Mouse (Mus musculus) forebrain, embryonic 13.5 days (tissue): Measurements from ENCODE around the gene Zmiz1. TPM values are rescaled to one million over a fixed set of nuclear protein-coding genes. Genes with fewer than 3 reads are reported as not detected.

ENCODE experiments used
- ATAC-seq: fragments of 200-750 bp; cut with Nextera tagmentation; 2 replicates; pipeline ENCODE4 v1.8.0; 2017
- H3K27ac ChIP-seq: fragments of 300-500 bp; sonication (generic); 2 replicates; pipeline ENCODE4 v1.5.1; 2015; ENCODE audit warnings: inconsistent platforms, mild to moderate bottlenecking, moderate library complexity
- H3K27me3 ChIP-seq: fragments of 300-500 bp; sonication (generic); 2 replicates; pipeline ENCODE4 v1.6.1; 2015; ENCODE audit warnings: mild to moderate bottlenecking, inconsistent platforms
- H3K36me3 ChIP-seq: fragments of 300-500 bp; sonication (generic); 2 replicates; pipeline ENCODE4 v1.6.1; 2015; ENCODE audit warnings: mild to moderate bottlenecking, inconsistent platforms; ENCODE audit not compliant: poor library complexity, severe bottlenecking
- H3K4me1 ChIP-seq: fragments of 300-500 bp; sonication (generic); 2 replicates; pipeline ENCODE4 v1.6.1; 2015; ENCODE audit warnings: inconsistent platforms
- H3K4me2 ChIP-seq: fragments of 300-500 bp; sonication (generic); 2 replicates; pipeline ENCODE4 v1.6.1; 2015; ENCODE audit warnings: inconsistent platforms, mild to moderate bottlenecking, moderate library complexity
- H3K4me3 ChIP-seq: fragments of 300-500 bp; sonication (generic); 2 replicates; pipeline ENCODE4 v1.5.1; 2015; ENCODE audit warnings: mild to moderate bottlenecking, inconsistent platforms
- H3K9ac ChIP-seq: fragments of 300-500 bp; sonication (generic); 2 replicates; pipeline ENCODE4 v1.6.1; 2015; ENCODE audit warnings: mild to moderate bottlenecking, inconsistent platforms
- H3K9me3 ChIP-seq: fragments of 300-500 bp; sonication (generic); replicated peaks from 2 replicates; pipeline ENCODE4 v1.6.1; 2016; ENCODE audit warnings: inconsistent platforms
- WGBS: fragments of 180-500 bp; shearing (Covaris S2); methylation state at CpG from one replicate; pipeline ENCODE4 v1.1.7; 2015; 5-methylcytosine and 5-hydroxymethylcytosine counted together
- polyA plus RNA-seq: library from polyadenylated mRNA; unstranded; fragments of >200 nt; fragmentation: Nextera tagmentation; extraction: Ambion mirVana; gene quantifications from 2 replicates; pipeline ENCODE4 v1.2.1, GENCODE M21; 2015

Zmiz1 gene
- polyA plus RNA-seq, 1 experiment from 2014 or later, result 57.2 TPM

DNA sequence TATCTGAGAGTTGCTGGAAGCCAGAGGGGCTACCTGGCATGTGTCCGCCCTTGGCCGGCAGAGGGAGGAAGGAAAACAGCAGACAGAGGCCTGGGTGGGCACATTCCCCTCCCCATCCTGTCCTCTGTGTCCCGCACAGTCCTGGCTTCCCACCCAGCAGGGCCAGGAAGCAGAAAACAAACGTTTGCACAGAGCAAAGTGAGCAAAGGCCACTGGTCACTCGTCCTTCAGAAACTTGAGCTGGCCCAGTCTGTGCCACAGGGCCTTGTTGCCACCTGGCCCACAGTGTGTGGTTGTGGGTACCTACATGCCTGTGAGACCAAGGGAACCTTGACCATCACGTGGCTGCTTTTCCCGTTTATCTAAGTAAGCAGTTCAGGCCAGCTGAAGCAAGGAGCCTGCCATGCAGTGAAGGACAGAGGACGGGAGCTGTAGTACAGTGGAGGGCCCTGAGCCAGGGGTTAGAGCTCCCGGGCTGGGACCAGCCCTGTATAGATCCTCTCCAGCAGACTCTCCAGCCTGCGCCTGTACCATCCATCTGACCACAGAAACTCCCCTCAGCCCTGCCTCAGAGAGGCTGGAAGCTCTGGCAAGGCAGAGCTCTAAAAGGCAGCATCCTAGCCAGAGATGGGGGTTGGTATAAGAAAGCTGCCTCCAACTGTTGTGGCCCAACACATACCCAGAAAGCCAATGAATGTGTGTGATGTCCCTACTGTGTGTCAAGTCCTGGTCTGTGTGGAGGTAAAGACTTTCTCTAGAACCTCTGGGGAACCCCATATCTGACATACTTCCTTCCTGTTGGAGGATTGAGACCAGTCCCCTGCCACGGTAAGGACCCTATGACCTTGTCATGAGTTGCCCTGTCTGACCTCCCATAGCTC is 64.5 kb downstream of the Zmiz1 start:
- Histone ChIP-seq H3K27ac (peak overlapping the region; percentile 44), H3K9me3 (no peaks in the 10 kb centered on the region), H3K27me3 (no peaks in the 10 kb centered on the region), H3K4me3 (no peak overlapping the region), H3K9ac (no peak overlapping the region), H3K4me2 (no peak overlapping the region), H3K4me1 (peaks cover 52% of the 10 kb centered on the region), H3K36me3 (peaks cover 42% of the 10 kb centered on the region)
- no peak for ATAC-seq
- WGBS, result 79% methylated on average over 11 of the region's 11 CpGs

DNA sequence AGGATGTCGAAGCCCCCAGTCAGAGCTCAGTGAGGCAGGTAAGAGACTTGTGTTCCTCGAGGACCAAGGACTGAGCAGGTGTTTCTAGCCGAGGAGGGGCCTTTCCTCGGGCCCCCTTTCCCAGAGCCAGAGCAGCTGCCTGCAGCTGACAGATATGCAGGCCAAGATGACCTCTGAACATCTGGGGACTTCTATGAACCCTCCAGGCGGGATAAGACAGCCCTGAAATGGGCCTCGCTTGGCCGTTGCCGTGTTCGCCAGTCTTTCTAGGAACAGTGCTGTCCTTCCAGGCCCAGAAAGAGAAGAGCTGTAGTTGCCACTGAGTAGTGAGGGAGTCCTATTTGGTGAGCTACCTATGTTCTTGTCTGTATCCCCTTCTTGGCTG is 65.1 kb downstream of the Zmiz1 start:
- Histone ChIP-seq H3K27me3 (no peaks in the 10 kb centered on the region), H3K9ac (no peak overlapping the region), H3K36me3 (peaks cover 43% of the 10 kb centered on the region), H3K27ac (no peak overlapping the region), H3K4me1 (peaks cover 46% of the 10 kb centered on the region), H3K4me2 (no peak overlapping the region), H3K9me3 (no peaks in the 10 kb centered on the region), H3K4me3 (no peak overlapping the region)
- no peak for ATAC-seq
- WGBS, result 92% methylated on average over 9 of the region's 9 CpGs

DNA sequence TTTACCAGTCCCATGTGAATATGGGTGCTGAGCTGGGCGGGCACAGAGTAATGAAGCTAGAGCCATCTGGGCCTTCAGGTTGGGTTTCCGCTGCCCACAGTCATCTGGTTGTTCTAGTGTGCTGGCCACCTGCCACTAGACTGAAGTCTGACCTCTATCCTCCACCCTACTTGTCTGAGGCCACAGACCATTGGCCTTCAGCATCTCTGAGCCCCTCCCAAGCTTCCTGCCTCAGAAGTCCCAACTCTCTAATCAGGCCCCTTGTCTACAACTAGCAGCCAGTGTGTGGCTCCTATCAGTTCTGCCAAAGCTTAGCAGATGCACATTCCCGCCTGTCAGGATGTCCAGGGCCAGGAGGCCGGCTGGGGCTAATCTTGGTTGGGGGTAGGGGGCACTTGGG is 65.9 kb downstream of the Zmiz1 start:
- no peak overlapping the region for H3K4me3 ChIP-seq
- H3K4me1 ChIP-seq, result peaks cover 39% of the 10 kb centered on the region
- H3K27me3 ChIP-seq, result no peaks in the 10 kb centered on the region
- no peaks in the 10 kb centered on the region for H3K9me3 ChIP-seq
- no peak overlapping the region for H3K9ac ChIP-seq
- H3K36me3 ChIP-seq, result peaks cover 49% of the 10 kb centered on the region
- WGBS, result 90% methylated on average over 4 of the region's 4 CpGs
- peak overlapping the region; percentile 3; the same call in 1 of the 2 replicates for H3K27ac ChIP-seq
- ATAC-seq, result no peak
- H3K4me2 ChIP-seq, result no peak overlapping the region

DNA sequence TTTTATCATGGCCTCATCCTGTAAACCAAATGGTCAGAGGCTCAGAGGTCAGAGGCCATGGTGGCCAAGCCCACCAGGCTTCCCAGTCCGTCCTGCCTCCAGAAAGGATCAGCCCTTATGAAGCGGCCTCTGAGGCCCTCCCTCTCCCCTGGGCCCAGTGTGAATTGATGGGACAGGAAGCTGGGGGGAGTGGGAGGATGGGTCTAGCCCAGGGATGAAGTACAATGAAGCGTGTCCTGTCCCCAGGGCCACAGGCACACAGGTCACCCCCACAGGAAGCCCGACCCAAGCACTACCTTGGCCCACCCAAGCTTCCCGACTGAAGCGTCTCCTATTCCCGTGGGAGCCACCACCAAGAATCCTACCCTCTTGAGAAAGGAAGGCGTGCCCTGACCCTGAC is 66.7 kb downstream of the Zmiz1 start:
- Histone ChIP-seq H3K4me3 (no peak overlapping the region), H3K9me3 (no peaks in the 10 kb centered on the region), H3K36me3 (peaks cover 52% of the 10 kb centered on the region), H3K4me1 (peaks cover 31% of the 10 kb centered on the region), H3K4me2 (no peak overlapping the region), H3K27me3 (no peaks in the 10 kb centered on the region), H3K27ac (no peak overlapping the region), H3K9ac (no peak overlapping the region)
- WGBS, result 86% methylated on average over 8 of the region's 8 CpGs
- ATAC-seq, result no peak

DNA sequence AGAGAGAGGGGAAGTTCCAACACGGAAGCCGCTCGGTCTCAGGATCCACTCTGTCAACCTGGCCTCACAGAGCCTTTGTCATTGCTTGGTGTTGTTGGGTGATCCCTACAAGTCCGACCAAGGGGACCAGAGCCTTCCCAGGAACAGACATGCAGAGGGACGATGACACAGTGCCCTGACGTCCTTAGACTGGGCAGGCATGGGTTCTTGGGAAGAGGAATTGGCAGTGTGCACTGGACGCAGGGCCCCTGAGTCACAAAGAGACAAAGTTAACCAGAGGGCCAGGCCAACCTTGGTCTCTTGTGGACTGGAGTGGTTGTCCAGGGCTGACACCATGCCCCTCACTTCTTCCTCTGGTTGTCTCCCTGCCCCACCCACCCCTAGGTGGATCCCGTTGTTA is 67.9 kb downstream of the Zmiz1 start:
- no peak overlapping the region for H3K27ac ChIP-seq
- no peak overlapping the region for H3K4me2 ChIP-seq
- no peaks in the 10 kb centered on the region for H3K27me3 ChIP-seq
- H3K9me3 ChIP-seq, result no peaks in the 10 kb centered on the region
- H3K9ac ChIP-seq, result no peak overlapping the region
- 87% methylated on average over 7 of the region's 8 CpGs for WGBS
- H3K4me1 ChIP-seq, result peaks cover 19% of the 10 kb centered on the region
- ATAC-seq, result no peak
- H3K36me3 ChIP-seq, result peaks cover 58% of the 10 kb centered on the region
- no peak overlapping the region for H3K4me3 ChIP-seq

DNA sequence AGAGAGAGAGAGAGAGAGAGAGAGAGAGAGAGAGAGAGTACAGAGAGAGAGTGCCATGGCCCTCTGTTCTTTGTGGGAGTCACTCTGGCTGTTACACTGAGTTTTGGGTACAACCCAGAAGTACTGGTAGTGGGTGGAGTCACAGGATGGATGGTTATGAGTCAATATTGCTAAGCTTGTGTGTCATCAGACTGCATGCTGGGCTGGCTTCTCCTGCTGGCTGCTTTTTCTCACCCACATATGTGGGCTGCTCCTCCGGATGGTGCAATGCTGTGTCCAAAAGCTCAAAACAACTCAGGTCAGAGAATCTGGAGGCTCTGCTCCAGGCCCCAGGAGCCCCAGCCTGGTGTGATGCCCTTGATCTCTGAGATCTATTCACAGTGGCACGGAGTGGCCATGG is 68.3 kb downstream of the Zmiz1 start:
- Histone ChIP-seq H3K4me2 (no peak overlapping the region), H3K9me3 (no peaks in the 10 kb centered on the region), H3K27me3 (no peaks in the 10 kb centered on the region), H3K4me3 (no peak overlapping the region), H3K4me1 (peaks cover 15% of the 10 kb centered on the region), H3K36me3 (peaks cover 61% of the 10 kb centered on the region), H3K9ac (no peak overlapping the region), H3K27ac (no peak overlapping the region)
- ATAC-seq, result no peak
- 90% methylated on average over 2 of the region's 2 CpGs for WGBS

DNA sequence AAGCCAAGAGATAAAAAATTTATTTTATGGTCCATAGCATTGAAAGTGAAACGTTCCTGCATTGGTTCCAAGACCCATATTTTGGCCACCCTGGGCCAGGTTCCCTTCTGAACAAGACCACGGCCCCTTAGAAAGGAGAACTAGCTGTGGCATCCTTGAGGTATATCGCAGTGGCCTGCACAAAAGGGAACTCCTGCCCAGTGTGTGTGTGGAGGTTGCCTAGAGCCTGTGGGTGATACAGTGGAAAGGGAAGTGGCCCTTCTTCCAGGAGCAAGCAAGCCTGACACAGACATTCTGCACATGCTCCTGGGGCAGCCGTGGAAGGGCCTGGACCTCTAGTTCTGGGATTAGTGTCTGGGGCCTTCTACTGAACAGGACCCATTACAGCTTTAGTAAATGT is 71.4 kb downstream of the Zmiz1 start:
- H3K9ac ChIP-seq, result no peak overlapping the region
- no peaks in the 10 kb centered on the region for H3K27me3 ChIP-seq
- 0 out of 2 replicates have a peak overlapping the region, but pooled peaks have one; percentile 1 for H3K27ac ChIP-seq
- no peak for ATAC-seq
- H3K9me3 ChIP-seq, result no peaks in the 10 kb centered on the region
- no peak overlapping the region for H3K4me2 ChIP-seq
- 0 out of 2 replicates have a peak, but pooled peaks cover 4% of the 10 kb centered on the region for H3K4me1 ChIP-seq
- peaks cover 60% of the 10 kb centered on the region for H3K36me3 ChIP-seq
- 94% methylated on average over 4 of the region's 4 CpGs for WGBS
- H3K4me3 ChIP-seq, result no peak overlapping the region

DNA sequence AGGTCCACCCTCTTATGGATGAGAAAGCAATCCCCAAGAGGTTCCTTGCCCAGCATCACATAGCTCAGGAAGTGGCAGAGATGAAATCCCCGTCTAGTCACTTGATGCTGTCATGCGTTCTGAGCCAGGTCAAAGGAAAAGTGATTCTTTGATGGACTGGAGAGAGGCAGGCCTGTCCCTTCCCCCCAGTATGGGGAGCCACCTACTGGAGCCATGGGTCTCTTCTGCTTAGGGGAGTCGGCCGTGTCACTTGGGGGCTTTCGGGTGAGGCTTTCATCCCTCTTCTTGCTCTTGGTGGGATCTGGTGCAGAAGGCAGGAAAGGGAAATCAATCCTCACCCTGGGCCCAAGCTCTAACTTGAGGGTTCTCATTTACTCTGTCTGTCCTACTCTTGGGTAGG is 71.8 kb downstream of the Zmiz1 start:
- 0 out of 2 replicates have a peak, but pooled peaks cover 4% of the 10 kb centered on the region for H3K4me1 ChIP-seq
- WGBS, result 68% methylated on average over 5 of the region's 5 CpGs
- H3K27me3 ChIP-seq, result no peaks in the 10 kb centered on the region
- H3K9ac ChIP-seq, result no peak overlapping the region
- 0 out of 2 replicates have a peak overlapping the region, but pooled peaks have one; percentile 1 for H3K27ac ChIP-seq
- no peak for ATAC-seq
- peaks cover 59% of the 10 kb centered on the region for H3K36me3 ChIP-seq
- no peak overlapping the region for H3K4me3 ChIP-seq
- H3K9me3 ChIP-seq, result no peaks in the 10 kb centered on the region
- no peak overlapping the region for H3K4me2 ChIP-seq

DNA sequence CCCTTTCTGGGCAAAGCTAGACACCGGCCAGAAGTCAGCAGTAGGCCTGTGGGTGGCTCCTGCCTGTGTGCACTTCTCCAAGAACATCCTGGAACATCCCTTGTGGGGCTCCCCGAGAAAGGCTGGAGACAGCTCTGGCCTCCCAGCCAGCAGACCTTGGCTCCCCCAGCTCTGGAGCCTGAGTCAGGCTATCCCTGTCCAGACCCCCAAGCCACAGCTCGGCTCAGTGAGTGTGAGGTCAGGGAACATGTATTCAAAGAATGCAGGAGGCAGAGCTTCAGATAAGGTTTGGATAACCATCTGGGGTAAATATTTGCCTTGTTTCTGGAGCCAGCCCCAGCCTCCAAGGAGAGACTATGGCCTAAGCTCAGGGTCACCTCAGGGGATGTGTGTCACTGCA is 74.0 kb downstream of the Zmiz1 start:
- WGBS, result 76% methylated on average over 3 of the region's 3 CpGs
- no peak overlapping the region for H3K27ac ChIP-seq
- peaks cover 68% of the 10 kb centered on the region for H3K36me3 ChIP-seq
- H3K4me2 ChIP-seq, result no peak overlapping the region
- ATAC-seq, result no peak
- 0 out of 2 replicates have a peak, but pooled peaks cover 4% of the 10 kb centered on the region for H3K4me1 ChIP-seq
- no peaks in the 10 kb centered on the region for H3K27me3 ChIP-seq
- no peak overlapping the region for H3K9ac ChIP-seq
- H3K4me3 ChIP-seq, result no peak overlapping the region
- no peaks in the 10 kb centered on the region for H3K9me3 ChIP-seq

DNA sequence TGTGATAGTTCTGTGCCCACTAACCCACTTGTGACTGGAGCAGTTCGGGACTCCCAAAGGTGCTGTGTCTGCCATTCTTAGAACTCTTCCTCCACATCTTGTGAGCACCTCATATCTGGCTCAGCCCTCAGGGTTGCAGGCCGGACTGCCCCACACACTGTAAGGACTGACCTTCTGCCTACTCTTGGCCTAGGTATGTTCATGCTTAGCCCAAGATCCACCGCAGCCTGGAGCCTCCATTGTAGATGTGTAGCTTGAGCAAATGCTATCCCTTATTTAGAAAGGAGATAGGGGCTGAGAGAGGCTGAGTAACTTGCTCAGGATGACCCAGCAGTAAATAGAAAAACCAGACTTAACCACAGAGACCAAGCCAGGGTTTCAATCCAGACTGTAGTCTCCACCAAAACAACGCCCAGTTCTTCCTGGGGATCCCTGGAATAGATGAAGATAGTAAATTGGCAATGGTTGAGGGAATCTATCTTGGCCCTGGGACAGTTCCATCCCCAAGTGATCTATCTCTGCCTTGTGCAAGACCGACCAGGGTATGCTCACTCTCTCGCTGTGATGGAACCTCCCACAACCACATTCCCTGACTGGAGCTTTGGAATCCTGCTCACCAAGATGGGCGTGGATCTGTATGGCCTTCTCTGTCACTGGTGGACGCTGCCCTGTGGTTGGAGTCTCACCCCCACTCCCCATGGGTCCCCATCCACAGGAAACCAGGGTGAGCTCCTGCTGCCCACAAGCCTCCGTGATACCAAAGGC is 74.8 kb downstream of the Zmiz1 start:
- no peaks in the 10 kb centered on the region for H3K9me3 ChIP-seq
- 90% methylated on average over 9 of the region's 9 CpGs for WGBS

DNA sequence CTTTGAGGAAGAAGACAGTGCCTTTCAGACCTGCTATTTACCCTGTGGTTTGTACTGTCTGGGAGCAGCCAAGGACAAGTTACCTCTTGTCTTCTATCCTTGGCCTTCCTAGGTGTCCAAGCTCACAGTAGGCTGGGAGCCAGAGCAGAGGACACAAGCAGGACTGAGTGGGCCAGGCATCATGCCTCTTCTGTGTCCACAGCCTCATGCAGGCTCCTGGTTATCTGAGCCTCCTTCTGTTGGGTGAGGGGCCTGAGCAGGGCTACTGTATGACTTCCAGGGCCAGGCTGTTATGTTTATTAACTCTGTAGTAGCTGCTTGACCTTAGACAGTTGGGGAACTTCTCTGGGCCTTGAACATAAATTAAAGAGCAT is 75.4 kb downstream of the Zmiz1 start:
- H3K27me3 ChIP-seq, result no peaks in the 10 kb centered on the region
- H3K4me1 ChIP-seq, result 0 out of 2 replicates have a peak, but pooled peaks cover 4% of the 10 kb centered on the region
- no peak overlapping the region for H3K27ac ChIP-seq
- no peak overlapping the region for H3K4me3 ChIP-seq
- no peak for ATAC-seq
- H3K9me3 ChIP-seq, result no peaks in the 10 kb centered on the region
- no peak overlapping the region for H3K4me2 ChIP-seq
- H3K9ac ChIP-seq, result no peak overlapping the region
- H3K36me3 ChIP-seq, result peaks cover 66% of the 10 kb centered on the region

More for the DNA sequence above, 74.8 kb downstream of the Zmiz1 start:
- H3K4me3 ChIP-seq, result no peak overlapping the region
- ATAC-seq, result no peak
- H3K27me3 ChIP-seq, result no peaks in the 10 kb centered on the region
- H3K9ac ChIP-seq, result no peak overlapping the region
- no peak overlapping the region for H3K4me2 ChIP-seq
- no peak overlapping the region; the same call in 1 of the 2 replicates for H3K27ac ChIP-seq
- H3K36me3 ChIP-seq, result peaks cover 67% of the 10 kb centered on the region
- 0 out of 2 replicates have a peak, but pooled peaks cover 4% of the 10 kb centered on the region for H3K4me1 ChIP-seq

DNA sequence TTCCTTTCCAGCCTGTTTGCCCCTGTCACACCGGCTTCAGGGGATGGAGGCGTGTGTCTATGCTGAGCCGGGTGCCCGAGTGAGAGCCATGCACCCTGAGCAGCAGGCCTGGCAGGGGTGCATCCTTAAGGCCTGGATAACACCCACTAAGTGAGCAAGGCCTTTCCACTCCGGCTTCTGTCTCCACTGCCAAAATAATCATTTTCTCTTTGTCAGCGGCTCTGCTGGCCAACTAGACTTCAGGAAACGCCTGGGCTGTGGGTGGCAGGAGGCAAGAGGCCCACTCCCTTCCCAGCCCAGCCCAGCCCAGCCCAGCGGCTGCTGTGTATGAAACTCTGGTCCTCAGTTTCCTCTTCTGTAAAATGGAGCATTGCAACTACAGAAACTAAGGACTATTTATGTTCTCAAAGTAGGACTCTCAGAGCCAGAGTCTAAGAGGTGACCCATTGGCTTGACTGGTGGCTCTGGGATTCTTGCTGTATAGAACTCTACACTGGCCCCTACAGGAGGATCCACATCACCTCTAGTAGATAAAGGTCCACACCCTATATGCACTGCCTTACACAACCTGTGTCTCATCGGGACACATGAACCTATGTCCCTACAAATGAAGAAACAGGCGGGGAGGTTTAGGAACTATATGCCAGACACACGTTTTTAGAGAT is 76.1 kb downstream of the Zmiz1 start:
- Histone ChIP-seq H3K27ac (no peak overlapping the region), H3K4me3 (no peak overlapping the region), H3K4me1 (0 out of 2 replicates have a peak, but pooled peaks cover 9% of the 10 kb centered on the region), H3K27me3 (no peaks in the 10 kb centered on the region), H3K36me3 (peaks cover 68% of the 10 kb centered on the region), H3K4me2 (no peak overlapping the region), H3K9me3 (no peaks in the 10 kb centered on the region), H3K9ac (no peak overlapping the region)
- ATAC-seq, result no peak
- 92% methylated on average over 11 of the region's 11 CpGs for WGBS
